Mouse (Mus musculus): ENCODE data around the gene Thoc5.

Gene Thoc5

GRCm38 (mm10) chr11:4894848-4895816, at the start of gene Thoc5:
Gene Thoc5, plus strand, starts transcription at chr11:4895320.
- DNase-seq (ENCODE audit: low spot score): peak; percentile 46

DNA sequence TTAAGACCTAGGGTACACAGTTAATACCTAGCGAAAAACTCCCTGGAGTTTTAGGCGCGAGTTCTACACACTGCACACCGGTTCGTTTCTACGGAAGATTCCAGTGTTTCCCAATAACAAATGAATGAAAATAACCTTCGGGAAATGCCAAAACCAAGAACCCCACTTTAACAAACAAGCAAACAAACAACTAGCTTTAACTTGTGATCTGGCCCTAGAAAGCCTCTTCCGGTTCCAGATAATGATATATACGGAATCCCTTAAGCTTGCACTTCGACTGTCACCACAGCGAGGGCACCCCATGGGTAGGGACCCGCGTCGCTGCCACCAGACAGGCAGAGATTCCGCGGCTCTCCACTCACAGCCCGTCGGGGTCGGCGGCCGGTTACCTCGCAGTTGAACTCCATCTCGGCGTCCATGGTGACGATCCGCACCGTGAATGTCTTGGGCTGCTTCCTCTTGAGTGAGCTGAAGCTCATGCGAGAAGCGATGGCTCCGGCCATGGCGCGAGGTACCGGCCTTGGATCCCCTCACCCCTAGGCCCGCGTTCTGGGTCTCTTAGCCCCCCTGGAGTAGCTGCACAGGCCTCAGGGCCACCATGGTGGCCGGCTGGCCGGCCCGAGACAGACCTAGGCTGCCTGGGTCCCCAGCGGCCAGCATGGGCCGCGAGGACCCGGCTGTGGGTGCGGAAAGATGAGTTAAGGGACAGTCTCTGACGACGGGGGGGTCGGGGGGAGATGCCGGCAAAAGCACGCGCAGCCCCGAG, 46.5 kb upstream of the Thoc5 start:
- DNase-seq (ENCODE audit: low spot score): peak; percentile 27

- peak; percentile 92 for DNase-seq (ENCODE audit: low spot score)
Observed at GRCm38 (mm10) chr11:4849258-4849943, 45.7 kb upstream of the Thoc5 start, which contains the start of gene Nf2. Gene Nf2, minus strand, starts transcription at chr11:4849536.

DNA sequence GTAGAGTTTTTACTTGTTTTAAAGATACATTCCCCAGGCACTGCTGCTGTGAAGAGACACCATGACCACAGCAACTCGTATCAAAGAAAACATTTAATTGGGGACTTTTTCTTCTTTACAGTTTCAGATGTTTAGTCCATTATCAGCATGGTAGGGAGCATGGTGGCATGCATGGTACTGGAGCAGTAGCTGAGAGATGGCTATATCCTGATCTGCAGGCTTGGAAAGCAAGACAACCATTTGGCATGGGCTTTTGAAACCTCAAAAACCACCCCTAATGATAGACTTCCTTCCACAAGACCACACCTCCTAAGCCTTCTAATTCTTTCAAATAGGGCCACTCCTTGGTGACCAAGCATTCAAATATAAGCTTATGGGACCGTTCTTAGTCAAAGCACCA, 44.7 kb upstream of the Thoc5 start:
- DNase-seq (ENCODE audit: low spot score): no peak

DNA sequence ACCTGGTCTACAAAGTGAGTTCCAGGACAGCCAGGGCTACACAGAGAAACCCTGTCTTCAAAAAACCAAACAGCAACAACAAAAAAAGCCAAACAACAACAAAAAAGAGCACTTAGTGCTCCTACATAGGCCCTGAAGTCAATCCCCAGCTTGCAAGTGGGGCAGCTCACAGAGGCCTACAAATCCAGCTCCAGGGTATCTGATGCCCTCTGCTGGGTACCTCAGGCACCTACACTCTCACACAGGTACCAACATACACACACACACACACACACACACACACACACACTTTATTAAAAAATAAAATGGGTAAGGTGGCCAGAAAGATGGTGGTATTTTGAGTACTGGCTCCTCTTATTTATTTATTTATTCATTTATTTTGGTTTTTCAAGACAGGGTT, 42.1 kb upstream of the Thoc5 start:
- DNase-seq (ENCODE audit: low spot score): no peak

GRCm38 (mm10) chr11:4854181-4854580, 40.9 kb upstream of the Thoc5 start:
- DNase-seq (ENCODE audit: low spot score): no peak

GRCm38 (mm10) chr11:4858416-4858815, 36.7 kb upstream of the Thoc5 start:
- DNase-seq (ENCODE audit: low spot score): no peak

GRCm38 (mm10) chr11:4860986-4861385, 34.1 kb upstream of the Thoc5 start:
- no peak for DNase-seq (ENCODE audit: low spot score)

DNA sequence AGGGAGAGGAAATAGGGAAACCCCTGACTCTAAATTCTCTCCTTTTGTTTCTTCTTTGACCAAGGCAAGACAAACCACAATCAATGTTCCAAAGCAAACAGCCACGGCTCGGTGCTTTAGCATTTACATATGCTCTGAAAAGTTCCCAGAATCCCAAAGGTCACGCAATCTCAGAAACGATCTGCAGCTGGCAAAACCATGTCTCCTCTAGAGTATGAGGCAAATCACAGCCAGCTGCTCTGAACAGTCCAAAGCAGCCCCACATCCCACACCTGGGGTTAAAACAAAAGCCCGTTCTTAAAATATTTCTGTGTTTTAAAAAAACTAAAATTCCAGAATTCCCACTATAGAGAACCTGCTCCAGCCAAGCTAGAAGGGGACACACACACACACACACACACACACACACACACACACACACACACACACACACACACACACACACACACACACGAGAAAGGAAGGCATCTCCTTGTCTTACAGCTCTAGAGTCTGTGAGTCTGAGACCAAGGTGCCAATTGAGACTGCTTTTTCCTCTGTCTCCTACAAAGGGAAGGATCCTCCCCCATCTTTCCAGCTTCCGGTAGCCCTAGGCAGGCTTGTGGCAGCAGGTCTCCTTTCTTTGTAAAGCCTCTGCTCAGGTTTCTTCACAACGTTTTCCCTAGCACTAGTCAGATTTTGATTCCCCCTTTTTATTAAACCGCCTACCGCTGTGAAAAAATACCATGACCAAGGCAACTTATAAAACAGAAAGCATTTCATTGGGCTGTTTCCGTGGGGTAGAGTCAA, 33.1 kb upstream of the Thoc5 start:
- no peak for DNase-seq (ENCODE audit: low spot score)

GRCm38 (mm10) chr11:4862730-4863129, 32.4 kb upstream of the Thoc5 start:
- no peak for DNase-seq (ENCODE audit: low spot score)

DNA sequence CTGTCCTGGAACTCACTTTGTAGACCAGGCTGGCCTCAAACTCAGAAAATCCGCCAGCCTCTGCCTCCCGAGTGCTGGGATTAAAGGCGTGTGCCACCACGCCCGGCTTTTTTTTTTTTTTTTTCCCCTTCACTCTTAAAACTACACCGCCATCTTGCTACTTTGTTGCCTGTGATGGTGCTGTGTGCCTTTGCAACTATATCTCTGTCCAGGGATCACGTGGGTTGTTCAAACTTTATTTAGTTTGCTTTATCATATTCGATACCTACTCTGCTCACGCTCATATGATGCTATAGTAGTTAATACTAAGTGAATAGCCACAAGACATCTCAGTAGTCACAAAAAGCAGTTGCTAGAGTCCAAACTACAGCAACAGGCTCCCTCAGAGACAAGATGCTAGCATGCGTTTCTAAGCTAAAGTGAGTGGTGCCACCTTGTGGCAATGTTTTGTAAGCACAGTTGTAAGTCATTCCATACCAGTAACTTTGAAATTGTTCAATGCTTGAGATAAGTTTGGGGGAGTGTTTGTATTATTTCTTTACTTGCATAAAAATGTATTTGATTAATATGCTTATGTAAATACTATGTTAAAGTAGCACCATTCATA, 29.4 kb upstream of the Thoc5 start:
- peak; percentile 58 for DNase-seq (ENCODE audit: low spot score)

GRCm38 (mm10) chr11:4873755-4874475, 21.2 kb upstream of the Thoc5 start, which contains the start of gene Nipsnap1:
Gene Nipsnap1, plus strand, starts transcription at chr11:4873951.
- peak; percentile 58 for DNase-seq (ENCODE audit: low spot score)

DNA sequence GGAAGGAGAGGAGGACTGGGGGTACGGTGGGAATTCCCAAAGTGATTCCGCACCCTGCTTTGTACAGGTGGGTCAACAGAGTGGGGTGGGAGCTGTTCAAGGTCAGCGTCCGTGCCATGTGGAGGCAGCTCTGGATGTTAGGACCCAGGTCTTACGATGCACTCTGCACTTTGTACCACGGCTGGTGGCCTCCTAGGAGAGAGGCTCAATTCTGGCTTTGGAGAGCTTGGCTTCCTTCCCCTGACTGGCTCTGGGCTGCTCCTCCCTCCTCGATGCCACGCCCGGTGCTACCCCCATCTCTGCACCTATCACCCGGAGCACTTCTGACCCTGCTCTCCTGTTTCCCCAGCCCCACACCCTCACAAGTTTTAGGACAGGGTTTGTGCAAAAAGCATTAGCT, 20.6 kb upstream of the Thoc5 start:
- no peak for DNase-seq (ENCODE audit: low spot score)

GRCm38 (mm10) chr11:4881087-4881486, 14.0 kb upstream of the Thoc5 start:
- DNase-seq (ENCODE audit: low spot score): no peak

DNA sequence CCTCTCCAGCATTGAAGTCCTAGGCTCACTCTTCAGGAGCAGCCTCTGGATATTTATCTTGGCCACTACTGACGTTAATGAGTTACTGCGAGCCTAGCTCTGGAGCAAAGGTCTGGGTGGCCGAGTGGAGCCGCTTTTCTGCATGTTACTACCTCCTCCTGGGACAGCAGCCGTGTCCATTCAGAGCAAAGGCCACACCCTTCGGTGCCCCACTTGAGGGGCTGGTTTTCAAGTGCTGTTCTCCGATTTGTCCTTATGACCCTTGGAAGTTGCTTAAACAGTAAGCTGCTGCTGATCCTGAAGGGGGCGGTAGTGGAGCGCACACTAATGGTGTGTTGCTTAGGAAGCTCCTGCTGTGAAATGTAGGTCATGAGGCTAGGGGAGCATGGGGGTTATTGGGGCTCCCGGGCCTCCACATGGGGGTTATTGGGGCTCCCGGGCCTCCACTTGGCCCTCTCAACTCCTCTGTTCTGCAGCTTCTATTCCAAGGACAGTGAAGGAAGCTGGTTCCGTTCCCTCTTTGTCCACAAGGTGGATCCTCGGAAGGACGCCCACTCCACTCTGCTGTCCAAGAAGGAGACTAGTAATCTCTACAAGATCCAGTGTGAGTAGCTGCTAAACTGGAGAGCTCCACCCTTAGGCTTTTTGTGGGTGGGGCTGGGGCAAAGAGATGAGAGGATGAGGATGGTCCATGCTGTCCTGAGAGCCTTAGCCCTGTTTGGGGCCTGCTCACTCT, 12.1 kb upstream of the Thoc5 start:
- DNase-seq (ENCODE audit: low spot score): no peak

DNA sequence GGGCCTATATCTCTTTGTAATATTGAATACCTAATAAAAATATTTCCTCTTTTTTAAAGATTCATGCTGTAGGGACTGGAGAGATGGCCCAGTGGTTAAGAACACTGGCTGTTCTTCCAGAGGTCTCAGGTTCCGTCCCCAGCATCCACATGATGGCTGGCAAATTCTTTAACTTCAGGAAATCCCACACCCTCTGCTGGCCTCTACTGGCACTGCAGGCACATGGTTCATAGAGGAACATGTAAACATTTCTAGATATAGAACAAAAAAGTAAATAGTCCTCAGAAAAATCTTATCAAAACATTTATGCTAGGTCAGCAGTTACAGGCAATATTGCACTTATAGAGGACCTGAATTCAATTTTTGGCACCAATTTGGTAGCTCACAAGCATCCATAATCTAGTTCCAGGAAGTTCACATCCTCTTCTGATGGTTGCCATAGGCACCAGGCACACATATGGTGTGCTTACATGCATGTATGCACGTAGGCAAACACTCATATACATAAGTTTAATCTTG, 9.7 kb upstream of the Thoc5 start:
- DNase-seq (ENCODE audit: low spot score): no peak

GRCm38 (mm10) chr11:4886987-4887386, 8.1 kb upstream of the Thoc5 start:
- no peak for DNase-seq (ENCODE audit: low spot score)

DNA sequence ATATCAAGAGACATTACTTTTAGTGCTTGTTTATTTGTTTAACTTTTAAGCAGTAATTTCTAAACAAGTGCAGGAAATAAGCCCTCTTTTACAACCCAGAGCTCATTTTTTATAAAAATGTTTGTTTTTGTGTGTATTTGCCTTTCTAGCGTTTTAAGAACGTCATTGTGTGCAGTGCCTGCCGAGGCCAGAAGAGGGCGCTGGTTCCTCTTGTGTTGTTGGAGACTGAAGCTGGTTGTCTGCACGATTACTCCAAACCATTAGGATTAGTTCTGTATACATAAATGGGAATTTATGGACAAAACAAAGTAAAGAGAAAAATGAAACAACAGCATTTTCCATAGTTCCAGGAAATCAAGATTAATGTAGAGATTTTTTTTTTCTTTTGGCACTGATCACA, 5.3 kb downstream of the Thoc5 start:
- DNase-seq (ENCODE audit: low spot score): no peak

DNA sequence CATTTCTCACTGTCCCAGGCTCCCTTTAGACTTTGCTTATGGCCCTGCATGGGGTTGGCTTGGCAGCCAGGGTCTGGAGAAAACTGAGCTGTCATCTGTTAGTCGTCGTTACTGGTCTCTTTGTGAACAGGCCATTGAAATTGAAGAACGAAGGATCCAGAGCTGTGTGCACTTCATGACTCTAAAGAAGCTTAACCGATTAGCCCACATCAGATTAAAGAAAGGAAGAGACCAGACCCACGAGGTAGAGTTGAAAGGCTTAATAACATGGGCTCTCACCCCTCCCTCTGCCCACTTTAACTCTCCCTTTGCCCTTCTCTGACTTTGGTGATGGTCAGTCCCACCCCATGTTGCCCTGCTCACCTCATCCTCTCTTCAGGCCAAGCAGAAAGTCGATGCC, 6.8 kb downstream of the Thoc5 start:
- DNase-seq (ENCODE audit: low spot score): no peak

All from ovary, postnatal 14 days (tissue).